In the genomic region with DNA sequence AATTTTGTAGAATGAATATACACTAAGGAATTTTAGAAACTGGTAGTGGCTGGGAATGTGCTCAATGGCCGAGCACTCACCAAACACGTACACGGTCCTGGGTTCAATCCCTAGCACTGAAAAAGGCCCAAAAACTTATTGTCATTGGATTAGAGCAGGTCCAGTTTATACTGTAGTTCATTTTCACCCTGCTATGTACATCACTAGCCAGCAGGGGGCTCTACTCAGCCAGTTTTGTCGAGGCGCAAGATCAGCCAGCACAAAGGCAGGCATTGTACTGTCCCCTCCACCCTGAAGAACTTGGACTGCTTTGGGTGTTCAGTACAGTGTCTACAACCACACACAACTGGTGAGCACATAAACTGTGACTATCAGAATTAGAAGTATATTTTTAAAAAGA, we compare ENCODE assay signal across 8 mouse cellular contexts. TPM values are rescaled to one million over a fixed set of nuclear protein-coding genes. Genes with fewer than 3 reads are reported as not detected.
A peak's percentile ranks its signal among the peaks of the same experiment; 100 is the strongest.
DNase-seq lines count a peak whose midpoint lies in the region; ATAC-seq lines count a peak whose summit lies in the region.

No protein-coding gene starts in this region.

- intact Hi-C loops in left cerebral cortex, postnatal 36 days (cut with DNase I), result loop anchor here (2.0 to 5.0 kb wide), 2 partner anchors 103 to 338 kb away; no protein-coding TSS in a partner anchor

- H3K36me3 ChIP-seq in forebrain, embryonic 11.5 days (ENCODE audit: control insufficient read depth, insufficient read depth, low read length), result no peaks in the 10 kb centered on the region
- no peaks in the 10 kb centered on the region; the same call in 1 of the 2 replicates for H3K36me3 ChIP-seq in midbrain, embryonic 15.5 days (replicated peaks)
- H3K36me3 ChIP-seq in splenic B cell, adult 2 months (ENCODE audit: control insufficient read depth, insufficient read depth, low read length, poor library complexity, severe bottlenecking), result no peaks in the 10 kb centered on the region

- H3K27ac ChIP-seq in forebrain, embryonic 11.5 days (ENCODE audit: low read depth, low read length), result no peak overlapping the region
- H3K27ac ChIP-seq in midbrain, embryonic 15.5 days, result no peak overlapping the region

- H3K9me3 ChIP-seq in forebrain, embryonic 11.5 days (ENCODE audit: control insufficient read depth, low read length), result no peaks in the 10 kb centered on the region
- H3K9me3 ChIP-seq in midbrain, embryonic 15.5 days, result no peaks in the 10 kb centered on the region

- H3K9ac ChIP-seq in forebrain, embryonic 11.5 days (ENCODE audit: low read length), result no peak overlapping the region
- H3K9ac ChIP-seq in midbrain, embryonic 15.5 days, result no peak overlapping the region

- H3K4me1 ChIP-seq in forebrain, embryonic 11.5 days (replicated peaks; ENCODE audit: control insufficient read depth, insufficient read depth, low read length), result no peaks in the 10 kb centered on the region
- no peaks in the 10 kb centered on the region for H3K4me1 ChIP-seq in midbrain, embryonic 15.5 days

- H3K27me3 ChIP-seq in forebrain, embryonic 11.5 days (ENCODE audit: control insufficient read depth, insufficient read depth, low read length), result no peaks in the 10 kb centered on the region
- H3K27me3 ChIP-seq in midbrain, embryonic 15.5 days (replicated peaks), result no peaks in the 10 kb centered on the region
- no peaks in the 10 kb centered on the region for H3K27me3 ChIP-seq in splenic B cell, adult 2 months (ENCODE audit: control insufficient read depth, insufficient read depth, low read length, poor library complexity, severe bottlenecking)

- 6% methylated on average over 5 of the region's 5 CpGs for WGBS in forebrain, embryonic 11.5 days
- 3% methylated on average over 5 of the region's 5 CpGs for WGBS in midbrain, embryonic 15.5 days

- DNase-seq in urinary bladder, postnatal 36 days (ENCODE audit: low spot score in 2 of 2), result peak; percentile 35 to 54
- DNase-seq in urinary bladder, postnatal 4 days (ENCODE audit: low spot score in 2 of 2), result no peak
- peak; percentile 81 for DNase-seq in forebrain, embryonic 11.5 days (ENCODE audit: low spot score)
- DNase-seq in induced T-regulatory cell, adult 2 months (ENCODE audit: low read depth), result peak; percentile 82
- peak; percentile 63 to 72 for DNase-seq in left cerebral cortex, postnatal 36 days (ENCODE audit: low spot score in 2 of 2)
- DNase-seq in splenic B cell, adult 2 months (ENCODE audit: low read depth, low spot score), result peak; percentile 77

- no peak overlapping the region for H3K4me2 ChIP-seq in forebrain, embryonic 11.5 days (ENCODE audit: low read depth, low read length, severe bottlenecking)
- no peak overlapping the region for H3K4me2 ChIP-seq in midbrain, embryonic 15.5 days

- 0 out of 2 replicates have a peak, but pooled peaks have one; percentile 49 for ATAC-seq in cerebellum, adult (ENCODE audit: insufficient number of reproducible peaks, low FRiP score, low TSS enrichment)
- peak; percentile 71; the same call in 1 of the 2 replicates for ATAC-seq in forebrain, embryonic 11.5 days (replicated peaks; ENCODE audit: low FRiP score)
- peak; percentile 84 for ATAC-seq in midbrain, embryonic 15.5 days (replicated peaks)

- no peak overlapping the region for H3K4me3 ChIP-seq in forebrain, embryonic 11.5 days (ENCODE audit: low read depth, low read length)
- H3K4me3 ChIP-seq in midbrain, embryonic 15.5 days, result no peak overlapping the region

RNA-seq across cellular contexts. Expression of a gene that starts 6.8 kb away (rescaled TPM):
- 16.0 and 16.8 TPM in 2 replicates for polyA plus RNA-seq in forebrain, embryonic 11.5 days (2014; fragmentation: Nextera tagmentation; extraction: Ambion mirVana)
- 100 to 1,000 TPM; 247 to 269 TPM for total RNA-seq in left cerebral cortex, postnatal 36 days (2021)
- 29.5 and 32.9 TPM in 2 replicates for polyA plus RNA-seq in midbrain, embryonic 15.5 days (2015; fragmentation: Nextera tagmentation; extraction: Ambion mirVana)

RNA-seq across cellular contexts. Expression of a gene that starts 53.8 kb away (rescaled TPM):
- polyA plus RNA-seq in forebrain, embryonic 11.5 days (2014; fragmentation: Nextera tagmentation; extraction: Ambion mirVana), result 2.2 and 3.2 TPM in 2 replicates
- 10 to 100 TPM; 13.6 to 18.8 TPM for total RNA-seq in left cerebral cortex, postnatal 36 days (2021)
- polyA plus RNA-seq in midbrain, embryonic 15.5 days (2015; fragmentation: Nextera tagmentation; extraction: Ambion mirVana), result 2.9 and 3.3 TPM in 2 replicates

RNA-seq across cellular contexts. Expression of a gene that starts 53.8 kb away (rescaled TPM):
- polyA plus RNA-seq in forebrain, embryonic 11.5 days (2014; fragmentation: Nextera tagmentation; extraction: Ambion mirVana), result 0.72 and 1.3 TPM in 2 replicates
- not detected for total RNA-seq in left cerebral cortex, postnatal 36 days (2021)
- 0.43 and 0.74 TPM in 2 replicates for polyA plus RNA-seq in midbrain, embryonic 15.5 days (2015; fragmentation: Nextera tagmentation; extraction: Ambion mirVana)

Comparison
In these comparisons a context has a peak if more than half of its experiments do, and no peak if none do; other contexts are left out.
1. DNase-seq: peak in urinary bladder, postnatal 36 days (2 of 2), forebrain, embryonic 11.5 days (single experiment), induced T-regulatory cell, adult 2 months (single experiment), left cerebral cortex, postnatal 36 days (2 of 2) and splenic B cell, adult 2 months (single experiment); none in urinary bladder, postnatal 4 days (0 of 2).
2. Peak in every context shown above with its lines, with median percentiles within 50 percentile points of each other: ATAC-seq.